Mouse (Mus musculus) neural tube, embryonic 11.5 days (tissue): ENCODE data around the gene Mindy4. TPM values are rescaled to one million over a fixed set of nuclear protein-coding genes. Genes with fewer than 3 reads are reported as not detected.

Experiments
- ATAC-seq: fragments of 200-750 bp; cut with Nextera tagmentation; 2 replicates; pipeline ENCODE4 v1.8.0; 2017; ENCODE audit warnings: moderate number of reproducible peaks, mild to moderate bottlenecking, moderate TSS enrichment, moderate library complexity; ENCODE audit not compliant: insufficient read depth, low FRiP score, low TSS enrichment
- DNase-seq: peaks from one replicate; pipeline ENCODE4 v3.0.0-alpha.2; 2015; ENCODE audit warnings: low spot score
- H3K27ac ChIP-seq: fragments of 300-500 bp; sonication (generic); 2 replicates; pipeline ENCODE4 v1.5.1; 2014; ENCODE audit warnings: low read depth, mild to moderate bottlenecking, low read length
- H3K27me3 ChIP-seq: fragments of 300-500 bp; sonication (generic); 2 replicates; pipeline ENCODE4 v1.6.1; 2014; ENCODE audit warnings: mild to moderate bottlenecking, low read length, mixed read lengths; ENCODE audit not compliant: control insufficient read depth, insufficient read depth
- H3K36me3 ChIP-seq: fragments of 300-500 bp; sonication (generic); 2 replicates; pipeline ENCODE4 v1.6.1; 2014; ENCODE audit warnings: mild to moderate bottlenecking, low read length, moderate library complexity, mixed read lengths; ENCODE audit not compliant: control insufficient read depth, insufficient read depth
- H3K4me1 ChIP-seq: fragments of 300-500 bp; sonication (generic); 2 replicates; pipeline ENCODE4 v1.6.1; 2014; ENCODE audit warnings: low read length, mixed read lengths; ENCODE audit not compliant: control insufficient read depth, insufficient read depth
- H3K4me2 ChIP-seq: fragments of 300-500 bp; sonication (generic); 2 replicates; pipeline ENCODE4 v1.6.1; 2014; ENCODE audit warnings: low read depth, mild to moderate bottlenecking, moderate library complexity
- H3K4me3 ChIP-seq: fragments of 300-500 bp; sonication (generic); 2 replicates; pipeline ENCODE4 v1.5.1; 2014; ENCODE audit warnings: low read depth, low read length
- H3K9ac ChIP-seq: fragments of 300-500 bp; sonication (generic); 2 replicates; pipeline ENCODE4 v1.6.1; 2014; ENCODE audit warnings: mild to moderate bottlenecking, low read length
- H3K9me3 ChIP-seq: fragments of 300-500 bp; sonication (generic); 2 replicates; pipeline ENCODE4 v1.6.1; 2016; ENCODE audit warnings: low read length; ENCODE audit not compliant: control insufficient read depth
- WGBS: fragments of 180-500 bp; shearing (Covaris S2); extraction: QIAGEN DNeasy Blood & Tissue Kit; methylation state at CpG from one replicate; pipeline ENCODE4 v1.1.7; 2014; 5-methylcytosine and 5-hydroxymethylcytosine counted together
- polyA plus RNA-seq: library from polyadenylated mRNA; unstranded; fragments of >200 nt; fragmentation: Nextera tagmentation; extraction: Ambion mirVana; gene quantifications from 2 replicates; pipeline ENCODE4 v1.2.1, GENCODE M21; 2014

Mindy4 gene
- polyA plus RNA-seq, 1 experiment from 2014 or later, result 14.4 TPM

DNA sequence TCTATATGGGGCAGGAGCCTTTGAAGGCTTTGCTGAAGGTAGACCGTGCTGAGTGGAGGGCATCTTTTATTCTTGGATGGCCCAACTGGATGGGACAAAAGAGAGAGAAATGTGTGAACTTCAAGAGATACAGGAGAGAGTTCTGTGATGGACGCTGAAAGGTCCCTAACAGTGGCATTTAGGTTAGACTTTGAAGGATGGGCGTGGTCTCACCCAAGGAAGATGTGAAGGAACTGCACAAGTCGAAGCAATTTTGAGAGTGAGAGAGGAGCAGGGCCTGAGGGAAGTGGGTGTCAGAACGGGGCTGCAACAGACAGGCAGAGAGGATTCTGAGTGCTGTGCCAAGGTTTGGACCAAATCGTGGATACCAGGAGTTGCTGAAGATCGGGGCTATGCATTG lies 54.1 kb downstream of the Mindy4 start:
- WGBS, result 92% methylated on average over 7 of the region's 7 CpGs
- H3K4me1 ChIP-seq, result no peaks in the 10 kb centered on the region
- no peak overlapping the region for H3K9ac ChIP-seq
- H3K27ac ChIP-seq, result no peak overlapping the region
- DNase-seq (no peak), ATAC-seq (no peak)
- no peaks in the 10 kb centered on the region for H3K36me3 ChIP-seq
- H3K9me3 ChIP-seq, result no peaks in the 10 kb centered on the region
- H3K4me3 ChIP-seq, result no peak overlapping the region
- no peak overlapping the region for H3K4me2 ChIP-seq
- no peaks in the 10 kb centered on the region for H3K27me3 ChIP-seq

DNA sequence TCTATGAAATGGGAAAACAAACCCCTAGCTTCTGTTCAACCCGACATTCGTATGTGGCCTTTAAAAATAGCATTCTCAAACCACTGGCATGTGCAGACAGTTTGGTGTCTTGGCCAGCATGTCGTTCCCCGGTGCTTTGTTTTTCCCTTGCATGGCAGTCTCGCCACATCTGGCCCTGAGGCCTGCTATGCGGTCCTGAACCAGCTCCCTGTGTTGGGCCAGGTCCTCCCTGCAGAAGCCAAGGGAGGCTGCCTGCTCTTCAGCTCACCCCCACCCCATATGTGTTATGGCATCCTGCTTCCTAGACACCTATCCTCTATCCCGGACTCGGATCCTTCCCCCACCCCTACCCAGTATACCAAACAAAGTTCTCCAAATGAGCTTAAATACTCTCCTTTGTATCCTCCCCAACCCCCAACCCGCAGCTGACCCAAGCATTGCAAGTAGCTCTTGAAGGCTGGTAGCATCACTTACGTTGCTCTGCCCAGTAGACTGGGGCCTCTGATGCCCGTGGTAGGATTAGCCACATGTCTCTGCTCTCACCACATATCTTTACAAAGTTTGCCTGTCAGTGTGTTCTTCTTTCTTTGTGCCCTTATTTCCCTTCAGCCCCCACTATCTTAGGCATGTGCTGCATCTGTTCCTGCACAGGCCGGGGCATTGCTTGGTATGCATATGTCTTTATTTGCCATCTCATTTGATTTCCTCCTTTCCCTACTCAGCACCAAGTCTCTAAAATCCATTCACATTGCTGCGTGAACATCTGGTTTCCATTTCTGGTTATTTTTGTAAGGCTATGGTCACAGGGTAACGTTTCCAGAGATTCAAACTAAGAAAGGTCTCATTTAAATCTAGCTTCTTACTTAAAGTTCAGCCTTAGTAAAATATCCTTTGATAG lies 55.5 kb downstream of the Mindy4 start:
- H3K27ac ChIP-seq, result no peak overlapping the region
- 67% methylated on average over 14 of the region's 14 CpGs for WGBS
- H3K36me3 ChIP-seq, result no peaks in the 10 kb centered on the region
- no peaks in the 10 kb centered on the region for H3K27me3 ChIP-seq
- no peak overlapping the region for H3K4me3 ChIP-seq
- no peaks in the 10 kb centered on the region for H3K4me1 ChIP-seq
- ATAC-seq (no peak), DNase-seq (peak; percentile 35)
- no peak overlapping the region for H3K4me2 ChIP-seq
- no peaks in the 10 kb centered on the region for H3K9me3 ChIP-seq
- no peak overlapping the region for H3K9ac ChIP-seq

DNA sequence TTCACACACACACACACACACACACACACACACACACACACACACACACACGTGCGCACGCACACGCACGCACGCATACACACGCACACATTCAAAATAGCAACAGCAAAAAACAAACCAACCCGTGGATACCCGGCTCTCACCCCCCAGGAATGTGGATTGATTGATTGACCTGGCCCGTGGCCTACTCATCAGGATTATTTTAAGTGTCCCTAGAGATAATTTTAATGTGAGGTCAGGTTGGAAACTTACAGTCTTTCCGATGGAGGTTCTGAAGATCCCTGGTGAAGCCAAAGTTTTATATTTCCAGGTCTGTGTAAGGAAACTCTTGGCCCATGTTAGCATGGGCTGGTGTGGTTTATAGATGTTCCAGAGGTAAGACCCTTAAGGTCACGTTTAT lies 59.0 kb downstream of the Mindy4 start:
- Histone ChIP-seq H3K9ac (no peak overlapping the region), H3K4me3 (no peak overlapping the region), H3K27ac (no peak overlapping the region), H3K27me3 (no peaks in the 10 kb centered on the region), H3K9me3 (no peaks in the 10 kb centered on the region), H3K4me1 (no peaks in the 10 kb centered on the region), H3K36me3 (no peaks in the 10 kb centered on the region), H3K4me2 (no peak overlapping the region)
- no peak for DNase-seq
- ATAC-seq, result no peak
- WGBS, result 85% methylated on average over 12 of the region's 12 CpGs

DNA sequence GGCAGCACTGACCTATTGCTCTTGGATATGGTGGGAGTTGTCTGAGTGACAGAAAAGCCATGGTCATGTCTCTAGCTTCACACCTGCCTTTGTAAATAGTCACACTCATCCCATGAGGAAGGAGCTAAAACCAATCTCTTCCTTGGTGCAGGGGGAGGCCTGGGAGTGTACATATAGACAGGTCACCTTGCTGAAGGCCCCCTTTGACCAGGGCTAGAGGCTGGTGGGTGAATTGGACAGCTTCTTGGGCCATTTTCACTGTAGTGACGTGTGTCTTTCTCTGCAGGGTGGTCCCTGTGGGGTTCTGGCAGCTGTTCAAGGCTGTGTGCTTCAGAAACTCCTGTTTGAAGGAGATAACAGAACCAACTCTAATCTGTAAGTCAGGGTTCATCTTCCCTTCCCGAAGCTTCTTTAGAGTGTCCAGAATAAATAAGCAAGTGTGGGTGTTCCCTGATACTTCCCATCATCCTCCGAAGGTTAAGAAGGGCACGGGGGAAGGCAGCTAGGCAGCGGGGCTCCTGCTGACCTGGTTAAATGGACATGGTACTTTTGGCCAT lies 60.4 kb downstream of the Mindy4 start:
- no peak overlapping the region for H3K4me2 ChIP-seq
- H3K4me3 ChIP-seq, result no peak overlapping the region
- no peaks in the 10 kb centered on the region for H3K4me1 ChIP-seq
- H3K9me3 ChIP-seq, result no peaks in the 10 kb centered on the region
- no peaks in the 10 kb centered on the region for H3K36me3 ChIP-seq
- no peaks in the 10 kb centered on the region for H3K27me3 ChIP-seq
- WGBS, result 86% methylated on average over 5 of the region's 5 CpGs
- ATAC-seq, result no peak
- H3K27ac ChIP-seq, result no peak overlapping the region
- no peak for DNase-seq
- H3K9ac ChIP-seq, result no peak overlapping the region

DNA sequence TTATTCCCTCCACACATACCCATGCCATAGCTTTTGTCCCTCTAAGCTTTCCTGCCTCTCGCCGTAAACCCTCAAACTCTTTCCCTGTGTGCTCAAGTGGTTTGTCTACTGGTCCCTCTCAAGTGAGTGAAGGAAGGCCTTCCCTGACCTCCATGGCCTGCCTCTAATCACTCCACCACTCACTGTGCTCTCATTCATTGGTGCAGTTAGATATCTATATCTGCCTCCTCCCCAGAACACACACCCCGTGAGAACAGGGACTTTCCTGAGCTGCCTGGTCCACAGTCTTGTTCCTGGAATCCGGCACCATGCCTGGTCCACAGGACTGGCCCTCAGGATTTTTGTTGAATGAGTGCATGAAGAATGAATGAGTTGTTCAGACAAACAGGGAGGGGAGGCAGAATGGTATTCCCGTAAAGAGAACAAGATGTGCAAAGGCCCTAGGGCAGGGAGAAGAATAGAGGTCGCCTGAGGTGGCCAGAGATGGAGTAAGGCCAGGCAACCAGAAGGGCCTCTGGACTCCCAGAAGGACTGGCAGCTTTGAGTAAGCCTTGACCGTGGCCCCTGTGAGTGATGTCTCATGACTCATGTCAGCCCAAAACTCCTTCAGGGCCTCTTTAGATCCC lies 61.7 kb downstream of the Mindy4 start:
- no peaks in the 10 kb centered on the region for H3K36me3 ChIP-seq
- WGBS, result 86% methylated on average over 7 of the region's 7 CpGs

DNA sequence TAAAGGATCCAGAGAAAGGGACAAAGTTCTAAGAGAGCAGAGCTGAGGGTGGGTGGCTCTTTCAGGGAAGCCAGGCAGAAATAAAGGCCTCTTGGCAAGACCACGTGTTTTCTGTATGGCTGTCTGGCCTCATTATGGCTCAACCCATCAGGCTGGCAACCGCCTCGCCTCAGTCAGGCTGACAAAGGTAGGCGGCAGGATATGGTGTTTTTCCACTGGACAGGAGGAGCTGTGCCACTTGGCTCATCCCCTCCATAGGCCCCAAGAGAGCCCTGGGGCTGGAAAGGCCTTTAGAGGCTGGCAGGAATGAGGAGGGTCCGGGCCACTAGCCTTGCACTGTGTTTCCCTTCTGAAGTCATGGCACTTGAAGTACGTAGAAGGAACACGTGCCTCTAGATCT lies 69.8 kb downstream of the Mindy4 start:
- H3K4me1 ChIP-seq, result no peaks in the 10 kb centered on the region
- WGBS, result 90% methylated on average over 7 of the region's 7 CpGs
- H3K9me3 ChIP-seq, result no peaks in the 10 kb centered on the region
- no peak for ATAC-seq
- no peak overlapping the region for H3K4me3 ChIP-seq
- no peak for DNase-seq
- no peaks in the 10 kb centered on the region for H3K36me3 ChIP-seq
- H3K27me3 ChIP-seq, result no peaks in the 10 kb centered on the region
- H3K27ac ChIP-seq, result no peak overlapping the region
- no peak overlapping the region for H3K9ac ChIP-seq
- no peak overlapping the region for H3K4me2 ChIP-seq

More for the DNA sequence above, 61.7 kb downstream of the Mindy4 start:
- Histone ChIP-seq H3K4me3 (no peak overlapping the region), H3K27ac (no peak overlapping the region), H3K4me1 (no peaks in the 10 kb centered on the region), H3K4me2 (no peak overlapping the region), H3K27me3 (no peaks in the 10 kb centered on the region), H3K9me3 (no peaks in the 10 kb centered on the region), H3K9ac (no peak overlapping the region)
- DNase-seq, result no peak
- no peak for ATAC-seq

DNA sequence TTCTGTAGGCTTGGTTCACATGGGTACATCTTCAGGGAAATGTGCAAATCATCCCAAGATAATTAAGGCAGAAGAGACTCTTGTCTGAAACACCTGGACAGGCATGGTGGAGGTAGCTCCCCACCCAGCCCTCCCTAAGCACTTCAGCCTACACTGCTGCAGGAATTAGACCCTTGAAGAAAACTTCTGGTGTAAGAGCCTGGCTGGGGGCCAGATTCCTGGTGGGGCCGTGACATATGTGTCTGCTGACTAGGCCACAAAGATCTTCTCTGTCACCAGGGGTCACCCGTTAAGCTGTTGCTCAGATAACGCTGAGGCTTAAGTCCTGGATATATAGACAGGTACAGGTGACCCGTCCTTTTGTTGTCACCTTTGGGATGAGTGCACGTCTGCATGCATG lies 70.3 kb downstream of the Mindy4 start:
- no peak for ATAC-seq
- no peak for DNase-seq
- H3K27me3 ChIP-seq, result no peaks in the 10 kb centered on the region
- no peak overlapping the region for H3K27ac ChIP-seq
- no peaks in the 10 kb centered on the region for H3K4me1 ChIP-seq
- H3K9ac ChIP-seq, result no peak overlapping the region
- no peaks in the 10 kb centered on the region for H3K9me3 ChIP-seq
- H3K36me3 ChIP-seq, result no peaks in the 10 kb centered on the region
- WGBS, result 86% methylated on average over 5 of the region's 5 CpGs
- no peak overlapping the region for H3K4me2 ChIP-seq
- no peak overlapping the region for H3K4me3 ChIP-seq

DNA sequence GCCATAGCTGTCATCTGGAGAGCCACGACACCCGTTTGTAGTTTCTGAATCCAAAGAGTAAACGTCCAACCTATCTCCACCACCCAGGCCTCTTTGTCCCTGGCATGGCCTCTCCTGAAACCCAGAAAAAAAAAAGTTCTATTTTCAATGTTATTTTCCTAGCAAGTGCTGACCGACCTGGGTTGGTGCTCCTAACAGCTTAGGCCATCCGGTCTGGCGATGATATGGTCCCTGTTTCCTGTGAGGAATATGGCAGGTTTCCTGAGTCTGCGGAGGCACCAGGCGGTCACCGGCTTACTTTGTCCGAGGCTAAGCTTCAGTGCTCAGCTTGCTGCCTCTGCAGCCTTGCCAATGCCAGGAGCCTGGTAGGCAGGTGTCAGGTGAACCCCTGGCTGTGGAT lies 71.8 kb downstream of the Mindy4 start:
- H3K9ac ChIP-seq, result no peak overlapping the region
- no peak overlapping the region for H3K4me3 ChIP-seq
- 90% methylated on average over 10 of the region's 10 CpGs for WGBS
- DNase-seq (no peak), ATAC-seq (no peak)
- no peaks in the 10 kb centered on the region for H3K27me3 ChIP-seq
- no peaks in the 10 kb centered on the region for H3K36me3 ChIP-seq
- no peaks in the 10 kb centered on the region for H3K9me3 ChIP-seq
- no peaks in the 10 kb centered on the region for H3K4me1 ChIP-seq
- no peak overlapping the region for H3K27ac ChIP-seq
- H3K4me2 ChIP-seq, result no peak overlapping the region

DNA sequence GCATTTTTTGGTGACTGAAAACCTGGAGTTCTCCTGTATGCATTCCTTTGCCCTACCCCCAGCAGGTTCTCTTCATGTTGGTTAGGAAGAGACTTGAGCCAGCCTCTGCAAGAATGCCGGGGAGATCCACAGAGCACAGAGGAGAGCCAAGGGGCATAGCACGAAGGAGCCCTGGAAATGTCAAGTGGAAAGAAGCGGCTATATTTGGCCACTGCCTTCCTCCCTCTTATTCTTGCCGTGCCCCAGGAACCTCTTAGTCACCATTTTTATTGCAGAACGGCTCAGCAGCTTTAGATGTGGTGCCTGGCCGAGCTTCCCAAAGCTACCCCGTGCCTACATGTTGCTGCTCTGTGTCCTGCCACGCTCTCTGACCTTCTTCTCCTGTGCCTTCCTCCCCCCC lies 72.6 kb downstream of the Mindy4 start:
- ATAC-seq, result no peak
- Histone ChIP-seq H3K4me3 (no peak overlapping the region), H3K9ac (no peak overlapping the region), H3K4me1 (no peaks in the 10 kb centered on the region), H3K36me3 (no peaks in the 10 kb centered on the region), H3K4me2 (no peak overlapping the region), H3K27me3 (no peaks in the 10 kb centered on the region), H3K9me3 (no peaks in the 10 kb centered on the region), H3K27ac (no peak overlapping the region)
- WGBS, result 82% methylated on average over 8 of the region's 8 CpGs
- no peak for DNase-seq
